Mouse (Mus musculus) cerebellum, postnatal 14 days (tissue): Measurements from ENCODE around the gene March9.

Experiments used
- DNase-seq, 2 experiments: peaks; one replicate each; pipeline ENCODE4 v3.0.0; 2021; ENCODE audit warnings: mixed read lengths in 2 of 2

The March9 gene

DNA sequence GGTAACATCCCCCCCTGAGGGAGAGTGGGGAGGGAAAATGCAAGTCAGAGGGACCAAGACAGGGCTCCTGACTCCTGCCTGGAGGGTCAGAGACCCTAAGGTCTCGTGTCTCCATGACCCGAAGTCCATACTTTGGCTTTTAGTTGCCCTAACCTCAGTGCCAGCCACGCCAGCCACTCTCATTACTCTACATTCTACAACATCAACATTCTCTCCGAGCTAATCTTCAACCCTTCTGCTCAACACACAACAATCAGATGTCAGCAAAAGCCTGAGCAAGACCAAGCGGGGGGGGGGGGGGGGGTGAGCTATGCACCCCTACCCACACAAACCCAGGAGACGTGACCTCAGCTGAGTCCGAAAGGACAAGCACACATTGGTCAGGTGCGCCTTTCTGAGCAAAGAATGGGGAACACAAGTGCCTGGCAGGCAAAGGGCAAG lies 26.7 kb downstream of the March9 start:
- DNase-seq, result no peak

DNA sequence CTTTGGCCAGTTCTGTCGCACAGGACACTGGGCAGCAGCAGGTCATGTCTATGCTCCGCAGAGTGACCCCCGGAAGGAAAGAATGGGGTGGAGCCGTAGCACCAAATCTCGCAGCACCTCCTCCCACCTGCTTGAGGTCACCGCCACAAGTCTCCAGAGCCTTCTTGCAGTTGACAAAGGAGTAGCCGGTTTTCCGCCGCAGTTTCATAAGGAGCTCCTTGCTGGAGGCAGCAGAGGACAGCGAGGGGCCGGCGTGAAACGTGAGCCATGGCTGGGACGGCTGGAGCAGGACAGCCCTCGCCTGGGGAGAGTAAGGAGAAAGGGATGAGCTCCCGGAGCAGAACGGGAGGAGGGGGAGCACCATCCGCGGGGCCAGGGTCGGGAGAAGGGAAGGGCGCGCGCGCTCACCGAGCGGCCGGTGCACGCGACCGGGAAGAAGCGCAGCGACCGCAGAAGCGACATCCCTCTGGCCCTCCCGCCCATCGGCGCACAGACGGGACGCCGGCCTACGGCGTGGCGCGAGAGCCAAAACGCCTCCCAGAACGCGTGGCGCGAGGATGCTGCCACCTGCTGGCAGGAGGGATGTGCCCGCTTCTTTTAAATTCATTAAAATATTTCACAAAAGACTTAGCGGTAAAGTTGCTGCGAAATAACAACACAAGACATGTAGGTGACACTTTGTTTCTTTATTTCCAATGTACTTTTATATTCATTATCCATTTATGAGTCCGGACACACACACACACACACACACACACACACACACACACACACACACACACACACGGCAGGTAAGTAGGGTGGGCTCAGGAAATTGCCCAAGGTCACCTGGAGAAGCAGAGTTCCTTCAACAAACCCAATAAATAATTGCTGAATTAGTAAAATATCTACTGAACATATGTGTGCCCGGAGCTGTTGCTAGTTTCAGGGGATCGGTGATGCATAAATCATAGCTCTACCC lies 29.4 kb downstream of the March9 start, which contains the start of gene Tsfm:
Gene Tsfm (minus strand): TSS at position 505 of the 961 bp plus-strand sequence.
- DNase-seq, result peak; percentile 96 to 97

DNA sequence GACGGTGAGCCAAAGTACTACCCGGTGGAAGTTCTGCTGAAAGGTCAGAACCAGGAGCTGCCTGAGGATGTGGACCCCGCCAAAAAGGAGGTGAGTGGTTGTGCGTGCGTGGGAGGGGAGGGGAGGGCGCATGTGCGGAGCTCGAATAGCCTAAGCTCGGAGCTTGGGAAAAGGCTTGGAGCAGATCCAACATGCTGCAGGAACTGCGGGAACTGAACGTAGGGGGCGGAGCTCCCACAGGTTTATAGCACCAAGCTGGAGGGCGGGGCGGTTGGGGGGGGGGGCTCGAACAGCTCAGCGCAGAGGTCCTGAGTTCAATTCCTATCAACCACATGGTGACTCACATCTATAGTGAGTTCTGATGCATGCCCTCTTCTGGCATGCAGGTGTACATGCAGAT lies 41.6 kb downstream of the March9 start:
- no peak for DNase-seq

DNA sequence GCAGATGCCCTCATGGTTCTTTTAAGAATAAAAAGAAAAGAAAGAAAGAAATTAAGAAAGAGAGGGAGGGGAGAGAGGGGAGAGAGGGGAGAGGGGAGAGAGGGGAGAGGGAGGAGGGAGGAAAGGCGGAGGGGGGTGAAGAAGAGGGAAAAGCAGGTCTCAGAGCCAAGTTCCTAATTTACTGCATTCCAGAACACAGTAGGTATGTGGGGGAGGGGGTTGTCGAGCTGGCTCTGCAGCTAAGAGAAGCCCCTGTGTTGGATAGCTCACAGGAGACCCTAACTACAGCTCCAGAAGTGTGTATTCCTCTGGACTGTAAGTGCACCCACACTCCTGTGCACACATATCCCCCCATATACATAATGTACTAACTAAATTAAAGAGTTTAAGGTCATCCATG lies 42.9 kb downstream of the March9 start:
- no peak for DNase-seq

DNA sequence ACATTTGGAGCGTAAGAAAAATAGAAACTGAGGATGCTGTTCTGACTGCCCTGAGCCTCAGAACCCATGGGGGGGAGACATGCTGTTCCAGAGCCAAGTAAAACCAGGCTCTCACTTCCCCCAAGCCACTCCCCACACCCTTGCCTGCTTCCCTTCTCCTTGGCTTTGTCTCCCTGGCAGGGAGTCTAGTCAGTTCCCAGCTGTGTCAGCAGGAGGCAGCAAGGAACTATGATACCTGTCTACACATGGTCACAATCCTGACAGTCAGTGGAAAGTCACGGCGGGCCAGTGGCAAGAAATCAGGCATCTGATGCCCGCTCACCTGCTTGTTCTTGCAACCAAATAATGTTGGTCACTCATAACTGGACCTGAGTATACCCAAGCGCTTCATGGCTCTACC lies 43.5 kb downstream of the March9 start:
- DNase-seq, result no peak
